Mouse (Mus musculus): ENCODE data around the gene Kcnn1. TPM values are rescaled to one million over a fixed set of nuclear protein-coding genes. Genes with fewer than 3 reads are reported as not detected.

Gene Kcnn1
- polyA plus RNA-seq, 1 experiment = 0.65 TPM

DNA sequence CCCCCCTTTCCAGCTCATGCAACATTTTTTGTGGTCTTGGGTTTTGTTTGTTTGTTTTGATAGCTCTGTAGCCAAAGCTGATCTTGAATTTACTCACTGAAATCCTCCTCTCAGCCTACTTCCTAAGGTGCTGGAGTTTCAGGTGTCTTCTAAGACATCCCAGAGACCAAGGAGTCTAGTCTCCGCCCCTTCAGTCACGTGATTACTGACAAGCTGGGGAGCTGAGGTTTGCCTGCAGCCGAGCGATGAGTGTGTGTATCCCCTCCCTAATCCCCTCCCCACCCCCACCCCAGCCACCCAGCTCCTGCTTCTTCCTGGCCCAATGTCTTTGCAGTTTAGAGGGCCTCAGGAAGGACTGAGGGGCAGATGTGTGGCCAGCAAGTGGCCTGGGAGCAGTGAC is 5.5 kb downstream of the Kcnn1 start:
- peaks cover 4% of the 10 kb centered on the region for H3K27me3 ChIP-seq (ENCODE audit: control insufficient read depth, insufficient read depth, low read length)
- 45% methylated on average over 4 of the region's 4 CpGs for WGBS
- TF ChIP-seq CTCF (IDR thresholded peaks at IDR 0.05; ENCODE audit: extremely low read depth, insufficient read depth, insufficient read length, insufficient replicate concordance) = no peak
- no peak for TF ChIP-seq POLR2A (IDR thresholded peaks at IDR 0.05; ENCODE audit: low read depth, low read length)
- peaks cover 12% of the 10 kb centered on the region for H3K4me1 ChIP-seq (ENCODE audit: control insufficient read depth, insufficient read depth, insufficient read length)
- DNase-seq (ENCODE audit: low read depth in 1 of 2, low spot score in 2 of 2) = no peak
- H3K36me3 ChIP-seq (ENCODE audit: control insufficient read depth, insufficient read depth, low read length) = no peaks in the 10 kb centered on the region
- no peak overlapping the region for H3K27ac ChIP-seq (ENCODE audit: insufficient read depth, low read length)
- H3K4me3 ChIP-seq (ENCODE audit: extremely low read depth, insufficient read depth, insufficient read length) = no peak overlapping the region

DNA sequence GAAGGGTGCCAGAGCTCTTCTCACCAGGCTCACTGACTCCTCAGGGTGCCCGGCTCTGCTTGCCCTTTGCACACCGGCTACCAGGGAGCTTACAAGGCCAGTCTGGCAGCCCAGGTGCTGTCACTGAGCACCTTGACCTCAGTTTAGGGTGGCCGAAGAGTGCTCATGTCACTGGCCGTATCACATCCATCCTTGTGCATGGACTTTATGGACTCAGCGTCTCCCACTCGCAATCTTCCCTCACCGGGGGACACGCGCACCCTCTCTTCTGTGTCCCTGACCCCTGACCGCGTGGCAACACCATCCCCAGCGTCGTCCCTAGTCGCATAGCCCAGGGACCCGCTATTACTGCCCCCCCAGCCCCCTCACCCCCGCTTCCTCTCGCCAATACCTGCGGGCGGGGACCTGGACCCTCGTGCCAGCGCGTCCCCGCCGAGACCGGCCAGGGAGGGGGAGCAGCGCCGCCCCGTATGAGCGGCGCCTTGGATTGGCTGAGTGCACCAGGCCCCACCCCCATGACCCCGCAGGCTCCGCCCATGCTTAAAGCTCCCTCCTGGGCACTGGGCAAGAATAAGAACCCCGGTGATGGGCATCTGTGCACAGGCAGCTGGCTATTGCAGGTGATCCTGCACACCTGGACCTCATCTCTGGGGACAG is 6.4 kb downstream of the Kcnn1 start:
- Histone ChIP-seq H3K4me1 (ENCODE audit: control insufficient read depth, insufficient read depth, insufficient read length) (peaks cover 11% of the 10 kb centered on the region), H3K27ac (ENCODE audit: insufficient read depth, low read length) (no peak overlapping the region), H3K36me3 (ENCODE audit: control insufficient read depth, insufficient read depth, low read length) (no peaks in the 10 kb centered on the region), H3K27me3 (ENCODE audit: control insufficient read depth, insufficient read depth, low read length) (no peaks in the 10 kb centered on the region), H3K4me3 (ENCODE audit: extremely low read depth, insufficient read depth, insufficient read length) (no peak overlapping the region)
- 24% methylated on average over 33 of the region's 33 CpGs for whole genome bisulfite sequencing
- TF ChIP-seq CTCF (IDR thresholded peaks at IDR 0.05; ENCODE audit: extremely low read depth, insufficient read depth, insufficient read length, insufficient replicate concordance) = no peak
- no peak for TF ChIP-seq POLR2A (IDR thresholded peaks at IDR 0.05; ENCODE audit: low read depth, low read length)
- no peak for DNase-seq (ENCODE audit: low read depth in 1 of 2, low spot score in 2 of 2)

- Histone ChIP-seq H3K4me1 (ENCODE audit: control insufficient read depth, insufficient read depth, insufficient read length) (peaks cover 11% of the 10 kb centered on the region), H3K27ac (ENCODE audit: insufficient read depth, low read length) (no peak overlapping the region), H3K27me3 (ENCODE audit: control insufficient read depth, insufficient read depth, low read length) (no peaks in the 10 kb centered on the region), H3K4me3 (ENCODE audit: extremely low read depth, insufficient read depth, insufficient read length) (no peak overlapping the region), H3K36me3 (ENCODE audit: control insufficient read depth, insufficient read depth, low read length) (no peaks in the 10 kb centered on the region)
- DNase-seq (ENCODE audit: low read depth in 1 of 2, low spot score in 2 of 2) = no peak
- 86% methylated on average over 5 of the region's 5 CpGs for WGBS
- TF ChIP-seq POLR2A (IDR thresholded peaks at IDR 0.05; ENCODE audit: low read depth, low read length) = no peak
- no peak for TF ChIP-seq CTCF (IDR thresholded peaks at IDR 0.05; ENCODE audit: extremely low read depth, insufficient read depth, insufficient read length, insufficient replicate concordance)
These were observed 7.0 kb downstream of the Kcnn1 start for GRCm38 (mm10) chr8:70856028-70856427.

GRCm38 (mm10) chr8:70853863-70854262 is 9.2 kb downstream of the Kcnn1 start:
- WGBS = 10% methylated on average over 2 of the region's 2 CpGs
- H3K36me3 ChIP-seq (ENCODE audit: control insufficient read depth, insufficient read depth, low read length) = no peaks in the 10 kb centered on the region
- peak in 1 of 2 experiments; percentile 49 for DNase-seq (ENCODE audit: low read depth in 1 of 2, low spot score in 2 of 2)
- TF ChIP-seq CTCF (IDR thresholded peaks at IDR 0.05; ENCODE audit: extremely low read depth, insufficient read depth, insufficient read length, insufficient replicate concordance) (no peak), POLR2A (IDR thresholded peaks at IDR 0.05; ENCODE audit: low read depth, low read length) (no peak)
- H3K4me1 ChIP-seq (ENCODE audit: control insufficient read depth, insufficient read depth, insufficient read length) = peaks cover 11% of the 10 kb centered on the region
- H3K4me3 ChIP-seq (ENCODE audit: extremely low read depth, insufficient read depth, insufficient read length) = no peak overlapping the region
- no peaks in the 10 kb centered on the region for H3K27me3 ChIP-seq (ENCODE audit: control insufficient read depth, insufficient read depth, low read length)
- no peak overlapping the region for H3K27ac ChIP-seq (ENCODE audit: insufficient read depth, low read length)

DNA sequence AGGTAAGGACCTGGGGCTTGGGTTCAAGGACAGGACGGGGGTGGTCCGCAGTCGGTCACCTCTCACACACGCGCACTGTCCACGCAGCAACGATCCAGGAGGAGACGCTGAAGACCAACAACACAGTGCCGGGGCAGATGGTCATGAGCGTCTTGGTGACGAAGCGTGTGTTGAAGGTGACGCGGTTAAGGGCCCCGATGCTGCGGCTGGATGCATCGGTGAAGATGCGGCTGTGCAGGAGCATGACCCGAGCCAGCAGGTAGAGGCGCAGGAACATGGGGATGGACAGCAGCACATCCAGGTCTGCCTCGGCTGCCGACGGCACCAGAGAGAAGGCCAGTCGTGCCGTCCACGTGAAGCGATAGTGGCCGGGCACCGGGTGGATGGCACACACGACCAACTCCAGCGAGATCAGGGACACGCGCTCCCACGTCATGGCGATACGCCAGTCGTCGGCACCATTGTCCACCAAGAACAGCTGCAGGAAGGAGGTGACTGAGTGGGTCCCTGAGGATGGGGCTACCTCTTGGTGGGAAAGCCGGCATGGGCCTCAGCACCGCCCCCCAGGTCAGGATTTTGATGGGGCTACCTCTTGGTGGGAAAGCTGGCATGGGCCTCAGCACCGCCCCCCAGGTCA is 10.3 kb downstream of the Kcnn1 start:
- WGBS = 94% methylated on average over 41 of the region's 41 CpGs
- no peak for DNase-seq (ENCODE audit: low read depth in 1 of 2, low spot score in 2 of 2)
- TF ChIP-seq CTCF (IDR thresholded peaks at IDR 0.05; ENCODE audit: extremely low read depth, insufficient read depth, insufficient read length, insufficient replicate concordance) (no peak), POLR2A (IDR thresholded peaks at IDR 0.05; ENCODE audit: low read depth, low read length) (no peak)
- Histone ChIP-seq H3K27ac (ENCODE audit: insufficient read depth, low read length) (no peak overlapping the region), H3K36me3 (ENCODE audit: control insufficient read depth, insufficient read depth, low read length) (no peaks in the 10 kb centered on the region), H3K27me3 (ENCODE audit: control insufficient read depth, insufficient read depth, low read length) (no peaks in the 10 kb centered on the region), H3K4me3 (ENCODE audit: extremely low read depth, insufficient read depth, insufficient read length) (no peak overlapping the region), H3K4me1 (ENCODE audit: control insufficient read depth, insufficient read depth, insufficient read length) (peaks cover 11% of the 10 kb centered on the region)

DNA sequence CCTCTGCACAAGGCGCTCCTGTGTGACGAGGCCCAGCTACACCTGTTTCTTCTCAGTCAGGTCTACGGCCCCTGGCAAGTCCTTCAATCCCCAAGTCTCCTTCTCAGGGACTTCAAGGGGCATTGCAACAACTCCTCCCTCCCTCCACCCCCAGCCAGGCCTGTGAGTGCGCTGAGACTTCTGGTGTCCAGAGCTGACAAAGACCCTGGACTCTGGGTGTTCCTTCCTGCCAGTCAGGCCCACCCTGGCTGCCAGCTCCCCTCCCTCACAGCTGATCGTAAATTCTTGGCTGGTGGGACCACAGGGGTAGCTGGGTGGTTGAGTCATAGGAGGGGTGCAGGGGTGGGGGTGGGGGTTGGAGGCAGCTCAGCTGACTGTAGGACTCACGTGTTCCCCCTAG is 11.2 kb downstream of the Kcnn1 start:
- 86% methylated on average over 6 of the region's 6 CpGs for WGBS

GRCm38 (mm10) chr8:70850947-70851346 is 12.1 kb downstream of the Kcnn1 start:
- DNase-seq (ENCODE audit: low read depth in 1 of 2, low spot score in 2 of 2) = no peak
- H3K27ac ChIP-seq (ENCODE audit: insufficient read depth, low read length) = no peak overlapping the region
- H3K36me3 ChIP-seq (ENCODE audit: control insufficient read depth, insufficient read depth, low read length) = no peaks in the 10 kb centered on the region
- WGBS = 92% methylated on average over 4 of the region's 4 CpGs
- no peaks in the 10 kb centered on the region for H3K27me3 ChIP-seq (ENCODE audit: control insufficient read depth, insufficient read depth, low read length)
- TF ChIP-seq POLR2A (IDR thresholded peaks at IDR 0.05; ENCODE audit: low read depth, low read length) = no peak
- TF ChIP-seq CTCF (IDR thresholded peaks at IDR 0.05; ENCODE audit: extremely low read depth, insufficient read depth, insufficient read length, insufficient replicate concordance) = no peak
- H3K4me3 ChIP-seq (ENCODE audit: extremely low read depth, insufficient read depth, insufficient read length) = no peak overlapping the region
- peaks cover 7% of the 10 kb centered on the region; the same call in 1 of the 2 replicates for H3K4me1 ChIP-seq (ENCODE audit: control insufficient read depth, insufficient read depth, insufficient read length)

More for the DNA sequence above, 11.2 kb downstream of the Kcnn1 start:
- no peak overlapping the region for H3K4me3 ChIP-seq (ENCODE audit: extremely low read depth, insufficient read depth, insufficient read length)
- H3K4me1 ChIP-seq (ENCODE audit: control insufficient read depth, insufficient read depth, insufficient read length) = peaks cover 9% of the 10 kb centered on the region
- H3K27me3 ChIP-seq (ENCODE audit: control insufficient read depth, insufficient read depth, low read length) = no peaks in the 10 kb centered on the region
- DNase-seq (ENCODE audit: low read depth in 1 of 2, low spot score in 2 of 2) = no peak
- no peak overlapping the region for H3K27ac ChIP-seq (ENCODE audit: insufficient read depth, low read length)
- TF ChIP-seq CTCF (IDR thresholded peaks at IDR 0.05; ENCODE audit: extremely low read depth, insufficient read depth, insufficient read length, insufficient replicate concordance) (no peak), POLR2A (IDR thresholded peaks at IDR 0.05; ENCODE audit: low read depth, low read length) (no peak)
- H3K36me3 ChIP-seq (ENCODE audit: control insufficient read depth, insufficient read depth, low read length) = no peaks in the 10 kb centered on the region
